Mouse (Mus musculus): ENCODE results near the gene Eps8.

DNA sequence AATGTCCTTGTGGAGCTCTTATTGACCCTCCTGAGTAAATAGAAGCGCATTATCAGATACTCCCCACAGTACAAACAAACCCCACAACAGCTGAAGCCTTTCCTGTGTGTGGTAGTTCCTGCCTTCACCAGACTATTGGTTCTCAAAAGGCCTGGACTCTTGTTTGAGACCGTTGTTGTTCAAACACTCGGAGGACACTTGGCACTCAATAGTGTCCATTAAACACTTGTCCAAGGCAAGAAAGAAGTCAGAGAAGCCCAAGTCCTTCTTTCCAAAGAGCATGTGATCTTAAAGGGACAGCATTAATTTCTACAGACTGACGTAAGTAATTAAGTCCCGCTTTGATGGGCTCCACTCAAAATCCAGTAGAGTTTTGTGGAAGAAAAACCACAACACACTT lies 113.9 kb downstream of the Eps8 start:
- no peak for TF ChIP-seq CTCF (IDR thresholded peaks at IDR 0.05; ENCODE audit: low read depth)
- no peak for TF ChIP-seq EP300 (IDR thresholded peaks at IDR 0.05; ENCODE audit: low read depth)

All from liver, postnatal 0 days (tissue).